Mouse (Mus musculus): ENCODE data around the gene Olfr498. TPM values are rescaled to one million over a fixed set of nuclear protein-coding genes. Genes with fewer than 3 reads are reported as not detected.

Gene Olfr498
- not detected in 2 replicates for polyA plus RNA-seq (2016; fragmentation: Nextera tagmentation; extraction: Ambion mirVana)

DNA sequence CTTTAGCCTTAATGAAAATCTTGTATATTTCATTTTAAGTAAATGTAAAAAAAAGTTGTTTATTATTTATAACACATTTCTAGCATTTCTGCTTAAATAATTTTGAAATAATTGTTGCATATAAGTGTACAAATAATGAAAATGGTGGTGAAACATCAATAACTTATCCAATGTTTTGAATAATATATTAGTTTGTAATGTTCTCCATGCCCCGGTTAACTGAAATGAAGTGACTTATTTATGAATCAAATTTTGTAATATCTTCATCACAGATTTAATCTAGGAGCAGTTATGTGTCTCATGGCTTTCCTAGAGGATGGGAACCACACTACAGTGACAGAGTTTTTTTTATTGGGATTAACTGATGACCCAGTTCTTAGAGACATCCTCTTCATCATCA lies at the start of gene Olfr498:
TSS of gene Olfr498 (plus strand) at position 301 of the 400 bp plus-strand sequence.
- Histone ChIP-seq H3K27me3 (ENCODE audit: low read depth, poor library complexity, severe bottlenecking) (no peaks in the 10 kb centered on the region), H3K27ac (no peak within 1 kb of the TSS), H3K4me1 (no peaks in the 10 kb centered on the region), H3K4me3 (no peak within 1 kb of the TSS), H3K9me3 (replicated peaks) (no peaks in the 10 kb centered on the region), H3K36me3 (no peaks in the 10 kb centered on the region)
- no peak for DNase-seq (ENCODE audit: low spot score)
- WGBS, result 92% methylated on average over 1 of the region's 1 CpGs

GRCm38 (mm10) chr7:108420121-108420520 lies 45.0 kb upstream of the Olfr498 start, which contains the start of gene Olfr497:
TSS of gene Olfr497 (plus strand) at chr7:108420421.
- DNase-seq (ENCODE audit: low spot score), result no peak
- Histone ChIP-seq H3K9me3 (replicated peaks) (no peaks in the 10 kb centered on the region), H3K4me3 (no peak within 1 kb of the TSS), H3K4me1 (no peaks in the 10 kb centered on the region), H3K27ac (no peak within 1 kb of the TSS), H3K27me3 (ENCODE audit: low read depth, poor library complexity, severe bottlenecking) (no peaks in the 10 kb centered on the region), H3K36me3 (no peaks in the 10 kb centered on the region)
- WGBS, result 88% methylated on average over 2 of the region's 2 CpGs

Other genes with a start within 250 kb of the Olfr498 start
- gene Olfr488, start 207.0 kb upstream of the Olfr498 start, polyA plus RNA-seq (2016; fragmentation: Nextera tagmentation; extraction: Ambion mirVana), result not detected in 2 replicates
- gene Olfr490, start 176.4 kb upstream of the Olfr498 start, polyA plus RNA-seq (2016; fragmentation: Nextera tagmentation; extraction: Ambion mirVana), result not detected in 2 replicates
- gene Olfr491, start 151.9 kb upstream of the Olfr498 start, polyA plus RNA-seq (2016; fragmentation: Nextera tagmentation; extraction: Ambion mirVana), result not detected in 2 replicates
- not detected in 2 replicates for gene Olfr492, start 141.7 kb upstream of the Olfr498 start, polyA plus RNA-seq (2016; fragmentation: Nextera tagmentation; extraction: Ambion mirVana)
- gene Olfr493, start 118.3 kb upstream of the Olfr498 start, polyA plus RNA-seq (2016; fragmentation: Nextera tagmentation; extraction: Ambion mirVana), result not detected in 2 replicates
- gene Olfr494, start 100.0 kb upstream of the Olfr498 start, polyA plus RNA-seq (2016; fragmentation: Nextera tagmentation; extraction: Ambion mirVana), result not detected in 2 replicates
- gene Olfr495, start 72.2 kb upstream of the Olfr498 start, polyA plus RNA-seq (2016; fragmentation: Nextera tagmentation; extraction: Ambion mirVana), result not detected in 2 replicates
- not detected in 2 replicates for gene Olfr497, start 44.9 kb upstream of the Olfr498 start, polyA plus RNA-seq (2016; fragmentation: Nextera tagmentation; extraction: Ambion mirVana)
- not detected in 2 replicates for gene Olfr502, start 59.7 kb downstream of the Olfr498 start, polyA plus RNA-seq (2016; fragmentation: Nextera tagmentation; extraction: Ambion mirVana)
- not detected in 2 replicates for gene Olfr503, start 79.2 kb downstream of the Olfr498 start, polyA plus RNA-seq (2016; fragmentation: Nextera tagmentation; extraction: Ambion mirVana)
- gene Olfr504, start 100.5 kb downstream of the Olfr498 start, polyA plus RNA-seq (2016; fragmentation: Nextera tagmentation; extraction: Ambion mirVana), result not detected in 2 replicates
- not detected in 2 replicates for gene Olfr506, start 145.5 kb downstream of the Olfr498 start, polyA plus RNA-seq (2016; fragmentation: Nextera tagmentation; extraction: Ambion mirVana)
- not detected in 2 replicates for gene Olfr507, start 156.5 kb downstream of the Olfr498 start, polyA plus RNA-seq (2016; fragmentation: Nextera tagmentation; extraction: Ambion mirVana)
- gene Olfr508, start 164.7 kb downstream of the Olfr498 start, polyA plus RNA-seq (2016; fragmentation: Nextera tagmentation; extraction: Ambion mirVana), result not detected in 2 replicates
- not detected in 2 replicates for gene Olfr509, start 186.6 kb downstream of the Olfr498 start, polyA plus RNA-seq (2016; fragmentation: Nextera tagmentation; extraction: Ambion mirVana)
- gene Olfr510, start 201.1 kb downstream of the Olfr498 start, polyA plus RNA-seq (2016; fragmentation: Nextera tagmentation; extraction: Ambion mirVana), result not detected in 2 replicates
- not detected in 2 replicates for gene Olfr512, start 248.0 kb downstream of the Olfr498 start, polyA plus RNA-seq (2016; fragmentation: Nextera tagmentation; extraction: Ambion mirVana)

Measured in limb, embryonic 10.5 days (tissue).